Mouse (Mus musculus) brain, embryonic 14.5 days (tissue): ENCODE results near the gene Cass4.

Source experiments
- CTCF ChIP-seq: fragments of 200-500 bp; IDR thresholded peaks from 2 replicates; pipeline ENCODE4 v1.5.1; 2012; ENCODE audit warnings: inconsistent platforms, mild to moderate bottlenecking, moderate library complexity, borderline replicate concordance; ENCODE audit not compliant: insufficient read depth, insufficient read length; ENCODE audit errors: extremely low read depth
- POLR2A ChIP-seq: fragments of 200-500 bp; IDR thresholded peaks from 2 replicates; pipeline ENCODE4 v1.6.1; 2012; ENCODE audit warnings: mild to moderate bottlenecking, inconsistent platforms, borderline replicate concordance; ENCODE audit not compliant: poor library complexity, insufficient read depth, insufficient read length, severe bottlenecking; ENCODE audit errors: extremely low read depth

DNA sequence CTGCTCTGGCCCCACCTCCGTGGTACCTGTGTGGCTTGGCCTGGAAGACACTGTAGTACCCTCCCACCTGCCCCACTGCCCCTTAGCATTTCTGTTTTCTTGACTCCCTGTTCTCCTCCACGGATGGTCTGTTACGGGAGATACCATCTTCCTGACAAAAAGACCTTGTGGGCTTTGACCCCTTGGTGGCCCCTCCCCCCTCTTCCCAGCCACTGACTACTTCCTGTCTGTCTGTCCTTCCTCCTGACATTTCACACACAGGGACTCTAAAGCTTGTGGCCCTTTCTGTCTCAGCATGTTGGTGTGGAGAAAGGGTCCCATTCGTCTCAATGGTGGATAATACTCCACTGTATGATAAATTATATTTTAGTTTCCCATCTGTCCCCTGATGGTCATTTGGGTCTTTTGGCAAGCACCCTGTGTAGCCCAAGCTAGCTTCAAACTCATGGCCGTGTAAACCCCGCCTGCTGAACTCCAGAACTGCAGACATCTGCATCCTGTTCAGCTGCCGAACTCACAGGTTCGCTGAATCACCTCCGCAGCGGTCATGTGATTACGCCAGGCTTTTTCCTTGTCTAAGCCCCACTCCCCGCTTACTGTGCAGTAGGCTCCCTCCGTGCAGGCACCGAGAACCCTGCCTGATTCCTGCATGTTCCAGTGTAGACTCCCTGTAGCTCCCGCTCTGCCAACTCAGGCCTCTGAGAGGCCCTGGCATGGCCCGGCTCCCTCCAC, 88.2 kb downstream of the Cass4 start:
- TF ChIP-seq CTCF (no peak), POLR2A (no peak)
